26 mouse cellular contexts compared by ENCODE assay signal in genomic region chr11:59342956-59343355, GRCm38 (mm10). TPM values are rescaled to one million over a fixed set of nuclear protein-coding genes. Genes with fewer than 3 reads are reported as not detected.
"Had no signal": no experiment of that assay in that cellular context is flagged by ENCODE, and none has a peak within 500 bp of the region (broad histone marks: within the 10 kb centered on the region; RNA-seq: fewer than 3 reads in every experiment).

No protein-coding gene starts in this region.

- H3K27ac ChIP-seq: midbrain, embryonic 12.5 days; midbrain, embryonic 15.5 days; neural tube, embryonic 13.5 days; neural tube, embryonic 15.5 days had no signal

- H3K4me1 ChIP-seq: megakaryocyte, embryonic 14.5 days; midbrain, embryonic 12.5 days; midbrain, embryonic 15.5 days; neural tube, embryonic 13.5 days; neural tube, embryonic 15.5 days had no signal

- H3K27me3 ChIP-seq: midbrain, embryonic 12.5 days; midbrain, embryonic 15.5 days; neural tube, embryonic 13.5 days; neural tube, embryonic 15.5 days had no signal

- H3K4me3 ChIP-seq: megakaryocyte, embryonic 14.5 days; midbrain, embryonic 12.5 days; midbrain, embryonic 15.5 days; neural tube, embryonic 13.5 days; neural tube, embryonic 15.5 days had no signal

- ATAC-seq: midbrain, embryonic 15.5 days had no signal

- H3K9ac ChIP-seq: lung, embryonic 14.5 days; midbrain, embryonic 12.5 days; midbrain, embryonic 15.5 days; neural tube, embryonic 13.5 days; neural tube, embryonic 15.5 days had no signal

- H3K4me2 ChIP-seq: lung, embryonic 14.5 days; midbrain, embryonic 12.5 days; midbrain, embryonic 15.5 days; neural tube, embryonic 13.5 days; neural tube, embryonic 15.5 days had no signal

- DNase-seq: lung, adult 18-20 months; lung, embryonic 14.5 days; lung, postnatal 10 days; lung, postnatal 4 days; retina, postnatal 1 day; right cerebral cortex, adult 18-20 months; right cerebral cortex, postnatal 25 days; right cerebral cortex, postnatal 4 days; spleen, adult 18-20 months; thymus, adult 18-20 months; thymus, postnatal 14 days; thymus, postnatal 36 days had no signal

- H3K9me3 ChIP-seq: midbrain, embryonic 12.5 days; midbrain, embryonic 15.5 days; neural tube, embryonic 13.5 days; neural tube, embryonic 15.5 days had no signal

- H3K36me3 ChIP-seq: midbrain, embryonic 12.5 days; midbrain, embryonic 15.5 days; neural tube, embryonic 13.5 days; neural tube, embryonic 15.5 days had no signal

RNA-seq across cellular contexts. Expression of gene Prss38, which starts 32.5 kb away (rescaled TPM):
- total RNA-seq: midbrain, postnatal 0 days; monocyte, adult 5-6 weeks had no signal
- polyA plus RNA-seq: liver, embryonic 16.5 days; lung, embryonic 14.5 days; lung, embryonic 16.5 days; midbrain, postnatal 0 days; neural tube, embryonic 11.5 days; neural tube, embryonic 13.5 days; neural tube, embryonic 15.5 days; small intestine, adult 2 months; stomach, embryonic 14.5 days; stomach, embryonic 16.5 days; thymus, postnatal 0 days had no signal

RNA-seq across cellular contexts. Expression of gene Wnt9a, which starts 36.2 kb away (rescaled TPM):
- total RNA-seq: monocyte, adult 5-6 weeks had no signal

RNA-seq across cellular contexts. Expression of gene Wnt3a, which starts 52.4 kb away (rescaled TPM):
- total RNA-seq: monocyte, adult 5-6 weeks had no signal
- polyA plus RNA-seq: liver, embryonic 16.5 days; lung, embryonic 14.5 days; midbrain, postnatal 0 days; small intestine, adult 2 months; stomach, embryonic 14.5 days had no signal
